Mouse (Mus musculus) thymus, postnatal 14 days (tissue): Measurements from ENCODE around the gene Sap30bp.
A peak's percentile ranks its signal among the peaks of the same experiment; 100 is the strongest.

ENCODE experiments used
- DNase-seq: peaks from one replicate; pipeline ENCODE4 v3.0.0; 2021

Gene Sap30bp

GRCm38 (mm10) chr11:115959018-115959417 lies 25.9 kb downstream of the Sap30bp start:
- DNase-seq: no peak

GRCm38 (mm10) chr11:115962651-115963412 lies 29.8 kb downstream of the Sap30bp start:
- no peak for DNase-seq

- DNase-seq: no peak
Observed at GRCm38 (mm10) chr11:115964977-115965604, 32.0 kb downstream of the Sap30bp start.

GRCm38 (mm10) chr11:115968731-115969405 lies 35.8 kb downstream of the Sap30bp start:
- DNase-seq: no peak

GRCm38 (mm10) chr11:115970006-115970673 lies 37.1 kb downstream of the Sap30bp start:
- DNase-seq: no peak

GRCm38 (mm10) chr11:115971016-115971415 lies 37.9 kb downstream of the Sap30bp start:
- no peak for DNase-seq

GRCm38 (mm10) chr11:115974309-115975082 lies 41.4 kb downstream of the Sap30bp start, which contains the start of gene Itgb4:
Gene Itgb4, plus strand, starts transcription at chr11:115974709.
- peak; percentile 88 for DNase-seq

GRCm38 (mm10) chr11:115975083-115975420 lies 42.0 kb downstream of the Sap30bp start:
- DNase-seq: no peak

- no peak for DNase-seq
Observed at GRCm38 (mm10) chr11:115975544-115975943, 42.5 kb downstream of the Sap30bp start.

GRCm38 (mm10) chr11:115982472-115982871 lies 49.4 kb downstream of the Sap30bp start:
- DNase-seq: no peak

GRCm38 (mm10) chr11:115983291-115983690 lies 50.2 kb downstream of the Sap30bp start:
- DNase-seq: no peak

- no peak for DNase-seq
Observed at GRCm38 (mm10) chr11:115989686-115990085, 56.6 kb downstream of the Sap30bp start.

GRCm38 (mm10) chr11:115992098-115992497 lies 59.0 kb downstream of the Sap30bp start:
- no peak for DNase-seq

- DNase-seq: no peak
Observed at GRCm38 (mm10) chr11:115995256-115995655, 62.2 kb downstream of the Sap30bp start.

GRCm38 (mm10) chr11:115997047-115997446 lies 64.0 kb downstream of the Sap30bp start:
- DNase-seq: no peak

- DNase-seq: no peak
Observed at GRCm38 (mm10) chr11:115997662-115998061, 64.6 kb downstream of the Sap30bp start.

- no peak for DNase-seq
Observed at GRCm38 (mm10) chr11:115999027-115999426, 65.9 kb downstream of the Sap30bp start.

- DNase-seq: peak; percentile 87
Observed at GRCm38 (mm10) chr11:115999538-116000143, 66.6 kb downstream of the Sap30bp start.

GRCm38 (mm10) chr11:116000607-116001006 lies 67.5 kb downstream of the Sap30bp start:
- DNase-seq: no peak

- DNase-seq: no peak
Observed at GRCm38 (mm10) chr11:116001725-116002124, 68.6 kb downstream of the Sap30bp start.

GRCm38 (mm10) chr11:116002894-116003293 lies 69.8 kb downstream of the Sap30bp start:
- DNase-seq: no peak
